Mouse (Mus musculus): Measurements from ENCODE around the gene Usp47.

DNA sequence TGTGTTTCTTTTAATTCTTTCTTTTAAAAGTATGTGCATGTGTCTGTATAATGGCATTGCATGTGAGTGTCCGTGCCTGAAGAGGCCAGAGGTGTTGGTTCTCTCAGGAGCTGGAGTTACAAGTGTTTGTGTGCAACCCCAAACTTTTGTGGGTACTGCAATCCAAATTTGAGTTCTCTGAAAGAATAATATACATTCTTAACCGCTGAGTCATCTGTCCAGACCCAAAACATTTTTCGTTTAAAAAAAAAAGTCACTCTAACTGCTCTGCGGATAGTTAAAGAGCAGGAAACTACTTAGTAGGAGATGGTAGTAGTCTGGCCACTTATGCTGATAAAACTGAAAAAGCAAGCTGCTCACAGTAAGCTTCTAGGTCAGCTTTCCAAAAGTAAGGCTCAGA is 12.3 kb upstream of the Usp47 start:
- TF ChIP-seq POLR2A (IDR thresholded peaks at IDR 0.05; ENCODE audit: borderline replicate concordance, extremely low read depth, insufficient read depth, insufficient read length, poor library complexity, severe bottlenecking) (no peak), CTCF (IDR thresholded peaks at IDR 0.05; ENCODE audit: borderline replicate concordance, extremely low read depth, insufficient read depth, insufficient read length) (no peak)

Measured in brain, embryonic 14.5 days (tissue).